Comparison of ENCODE assay signal across 7 mouse cellular contexts in genomic region chr8:82863745-82864520, GRCm38 (mm10). TPM values are rescaled to one million over a fixed set of nuclear protein-coding genes. Genes with fewer than 3 reads are reported as not detected.
A peak's percentile ranks its signal among the peaks of the same experiment; 100 is the strongest.
DNase-seq lines count a peak whose midpoint lies in the region; ATAC-seq and TF ChIP-seq lines count a peak whose summit lies in the region.

No protein-coding gene starts in this region.

- H3K9me3 ChIP-seq in limb, embryonic 15.5 days, result no peaks in the 10 kb centered on the region
- H3K9me3 ChIP-seq in midbrain, postnatal 0 days (ENCODE audit: low read length), result no peaks in the 10 kb centered on the region
- H3K9me3 ChIP-seq in stomach, embryonic 16.5 days (replicated peaks; ENCODE audit: control insufficient read depth, low read length), result no peaks in the 10 kb centered on the region

- H3K27ac ChIP-seq in limb, embryonic 15.5 days, result peak overlapping the region; percentile 74
- peak overlapping the region; percentile 90 for H3K27ac ChIP-seq in midbrain, postnatal 0 days (ENCODE audit: low read depth, low read length)
- H3K27ac ChIP-seq in stomach, embryonic 16.5 days (ENCODE audit: low read length), result peak overlapping the region; percentile 20

- under 1% methylated on average over 79 of the region's 80 CpGs for whole genome bisulfite sequencing in limb, embryonic 15.5 days
- under 1% methylated on average over 77 of the region's 80 CpGs for WGBS in midbrain, postnatal 0 days
- under 1% methylated on average over 79 of the region's 80 CpGs for WGBS in stomach, embryonic 16.5 days

- peak overlapping the region; percentile 78 for H3K4me3 ChIP-seq in limb, embryonic 15.5 days
- peak overlapping the region; percentile 93 for H3K4me3 ChIP-seq in midbrain, postnatal 0 days (ENCODE audit: low read depth, low read length)
- peak overlapping the region; percentile 83 for H3K4me3 ChIP-seq in stomach, embryonic 16.5 days (replicated peaks; ENCODE audit: low read length)

- H3K27me3 ChIP-seq in limb, embryonic 15.5 days, result no peaks in the 10 kb centered on the region
- no peaks in the 10 kb centered on the region for H3K27me3 ChIP-seq in midbrain, postnatal 0 days (ENCODE audit: insufficient read depth, low read length)
- no peaks in the 10 kb centered on the region for H3K27me3 ChIP-seq in stomach, embryonic 16.5 days (ENCODE audit: control insufficient read depth, insufficient read depth, low read length)

- 0 out of 2 replicates have a peak, but pooled peaks have one; percentile 25 for ATAC-seq in limb, embryonic 15.5 days (ENCODE audit: insufficient number of reproducible peaks, low FRiP score, low TSS enrichment, low read depth)
- peak; percentile 82 for ATAC-seq in midbrain, postnatal 0 days (ENCODE audit: low FRiP score)
- peak; percentile 62; the same call in 1 of the 2 replicates for ATAC-seq in stomach, embryonic 16.5 days (ENCODE audit: insufficient read depth, low FRiP score)

- no peak for TF ChIP-seq CTCF in midbrain, postnatal 0 days (IDR thresholded peaks at IDR 0.05)

- H3K4me1 ChIP-seq in limb, embryonic 15.5 days, result peaks cover 15% of the 10 kb centered on the region; the same call in 1 of the 2 replicates
- peaks cover 13% of the 10 kb centered on the region; the same call in 1 of the 2 replicates for H3K4me1 ChIP-seq in midbrain, postnatal 0 days (ENCODE audit: insufficient read depth, low read length)
- H3K4me1 ChIP-seq in stomach, embryonic 16.5 days (ENCODE audit: control insufficient read depth, insufficient read depth, low read length), result peaks cover 9% of the 10 kb centered on the region

- H3K4me2 ChIP-seq in limb, embryonic 15.5 days, result peak overlapping the region; percentile 90
- H3K4me2 ChIP-seq in midbrain, postnatal 0 days (ENCODE audit: low read depth, low read length, poor library complexity, severe bottlenecking), result peak overlapping the region; percentile 67
- peak overlapping the region; percentile 89 for H3K4me2 ChIP-seq in stomach, embryonic 16.5 days (ENCODE audit: low read depth, low read length)

- peak overlapping the region; percentile 71 for H3K9ac ChIP-seq in limb, embryonic 15.5 days
- H3K9ac ChIP-seq in midbrain, postnatal 0 days (replicated peaks; ENCODE audit: low read length, poor library complexity, severe bottlenecking), result peak overlapping the region; percentile 91
- peak overlapping the region; percentile 90 for H3K9ac ChIP-seq in stomach, embryonic 16.5 days (ENCODE audit: low read length)

- H3K36me3 ChIP-seq in limb, embryonic 15.5 days, result no peaks in the 10 kb centered on the region
- no peaks in the 10 kb centered on the region for H3K36me3 ChIP-seq in midbrain, postnatal 0 days (ENCODE audit: insufficient read depth, low read length)
- no peaks in the 10 kb centered on the region for H3K36me3 ChIP-seq in stomach, embryonic 16.5 days (ENCODE audit: control insufficient read depth, insufficient read depth, low read length)

- DNase-seq in adrenal gland, postnatal 14 days, result peak; percentile 81
- peak; percentile 60 for DNase-seq in embryo, embryonic 10.5 days (ENCODE audit: low spot score)
- DNase-seq in gastrocnemius, postnatal 4 days (ENCODE audit: low spot score in 2 of 2), result peak; percentile 55 to 66
- DNase-seq in kidney, adult 9 months, result peak; percentile 20
- DNase-seq in midbrain, postnatal 0 days (ENCODE audit: low spot score), result peak; percentile 62

RNA-seq across cellular contexts. Expression of gene Rnf150, which starts 0.8 kb away (rescaled TPM):
- total RNA-seq in adrenal gland, postnatal 14 days (2021), result 13.8 and 14.2 TPM in 2 replicates
- total RNA-seq in gastrocnemius, postnatal 4 days (2021), result 10 to 100 TPM; 15.2 to 17.2 TPM
- polyA plus RNA-seq in limb, embryonic 15.5 days (2015; fragmentation: Nextera tagmentation; extraction: Ambion mirVana), result 0.83 and 1.1 TPM in 2 replicates
- 12.6 and 14.3 TPM in 2 replicates for total RNA-seq in midbrain, postnatal 0 days (2014; rRNA removed)
- 1.5 and 1.9 TPM in 2 replicates for polyA plus RNA-seq in midbrain, postnatal 0 days (2015; fragmentation: Nextera tagmentation; extraction: Ambion mirVana)
- polyA plus RNA-seq in stomach, embryonic 16.5 days (2015; fragmentation: Nextera tagmentation; extraction: Ambion mirVana), result 1.3 and 1.4 TPM in 2 replicates

Comparison
In these comparisons a context has a peak if more than half of its experiments do, and no peak if none do; other contexts are left out.
1. Peak in every context shown above with its lines: DNase-seq, ATAC-seq, H3K4me3 ChIP-seq and H3K27ac ChIP-seq.
2. DNase-seq: peak in every context shown above with its lines; median percentile 81 in adrenal gland, postnatal 14 days; 62 in midbrain, postnatal 0 days; 60 in gastrocnemius, postnatal 4 days; 60 in embryo, embryonic 10.5 days; 20 in kidney, adult 9 months.
3. ATAC-seq: peak in every context shown above with its lines; median percentile 82 in midbrain, postnatal 0 days; 62 in stomach, embryonic 16.5 days; 25 in limb, embryonic 15.5 days.
4. H3K27ac ChIP-seq: peak in every context shown above with its lines; median percentile 90 in midbrain, postnatal 0 days; 74 in limb, embryonic 15.5 days; 20 in stomach, embryonic 16.5 days.